16 mouse cellular contexts compared by ENCODE assay signal in genomic region chr11:60709481-60710465, GRCm38 (mm10). TPM values are rescaled to one million over a fixed set of nuclear protein-coding genes. Genes with fewer than 3 reads are reported as not detected.
DNase-seq lines count a peak whose midpoint lies in the region; ATAC-seq and TF ChIP-seq lines count a peak whose summit lies in the region.
"Had no signal": no experiment of that assay in that cellular context is flagged by ENCODE, and none has a peak within 500 bp of the region (broad histone marks: within the 10 kb centered on the region; RNA-seq: fewer than 3 reads in every experiment).

No protein-coding gene starts in this region.

- intact Hi-C loops in gastrocnemius, adult 2 months (cut with DNase I): loop anchor here (2.0 kb wide), 1 partner anchor 17 kb away; the partner anchor contains the start of gene Flii

- WGBS in kidney, postnatal 0 days: 86% methylated on average over 45 of the region's 45 CpGs
- 85% methylated on average over 45 of the region's 45 CpGs for whole genome bisulfite sequencing in kidney, embryonic 16.5 days
- WGBS in lung, postnatal 0 days: 89% methylated on average over 45 of the region's 45 CpGs

- peaks cover 67% of the 10 kb centered on the region for H3K36me3 ChIP-seq in kidney, postnatal 0 days (ENCODE audit: insufficient read depth, low read length)
- H3K36me3 ChIP-seq in kidney, embryonic 16.5 days (ENCODE audit: insufficient read depth, low read length): peaks cover 89% of the 10 kb centered on the region
- peaks cover 48% of the 10 kb centered on the region for H3K36me3 ChIP-seq in lung, postnatal 0 days (ENCODE audit: insufficient read depth, low read length)

- H3K9ac ChIP-seq in kidney, postnatal 0 days (ENCODE audit: low read depth, low read length): no peak overlapping the region
- no peak overlapping the region for H3K9ac ChIP-seq in kidney, embryonic 16.5 days (replicated peaks; ENCODE audit: low read length)
- no peak overlapping the region for H3K9ac ChIP-seq in lung, postnatal 0 days (replicated peaks; ENCODE audit: low read depth)
- H3K9ac ChIP-seq: heart, embryonic 13.5 days; hindbrain, embryonic 12.5 days; liver, embryonic 14.5 days; neural tube, embryonic 15.5 days had no signal

- H3K4me2 ChIP-seq in kidney, postnatal 0 days (ENCODE audit: low read length): no peak overlapping the region
- H3K4me2 ChIP-seq in kidney, embryonic 16.5 days (replicated peaks; ENCODE audit: low read depth, low read length): no peak overlapping the region
- no peak overlapping the region for H3K4me2 ChIP-seq in lung, postnatal 0 days (replicated peaks; ENCODE audit: low read depth, low read length)
- H3K4me2 ChIP-seq: heart, embryonic 13.5 days; hindbrain, embryonic 12.5 days; neural tube, embryonic 15.5 days had no signal

- ATAC-seq in cerebellum, adult (ENCODE audit: insufficient number of reproducible peaks, low FRiP score, low TSS enrichment): no peak
- 0 out of 2 replicates have a peak, but pooled peaks have one; percentile 8 for ATAC-seq in kidney, postnatal 0 days (replicated peaks; ENCODE audit: low FRiP score, low read depth)
- no peak for ATAC-seq in kidney, embryonic 16.5 days (ENCODE audit: low FRiP score, low TSS enrichment)
- ATAC-seq in lung, postnatal 0 days: no peak

- H3K4me3 ChIP-seq in kidney, postnatal 0 days (replicated peaks; ENCODE audit: low read depth, low read length): no peak overlapping the region
- no peak overlapping the region for H3K4me3 ChIP-seq in kidney, embryonic 16.5 days (ENCODE audit: low read length)
- H3K4me3 ChIP-seq in lung, postnatal 0 days (ENCODE audit: low read depth, low read length): no peak overlapping the region
- no peak overlapping the region for H3K4me3 ChIP-seq in gastrocnemius, adult 2 months
- H3K4me3 ChIP-seq: heart, embryonic 13.5 days; hindbrain, embryonic 12.5 days; layer of hippocampus, adult 2 months; neural tube, embryonic 15.5 days had no signal

- no peak overlapping the region for H3K27ac ChIP-seq in kidney, postnatal 0 days
- no peak overlapping the region for H3K27ac ChIP-seq in kidney, embryonic 16.5 days (ENCODE audit: low read length)
- H3K27ac ChIP-seq in lung, postnatal 0 days (ENCODE audit: low read length): no peak overlapping the region
- peak overlapping the region; percentile 96; the same call in 1 of the 2 replicates for H3K27ac ChIP-seq in gastrocnemius, adult 2 months
- H3K27ac ChIP-seq: heart, embryonic 13.5 days; hindbrain, embryonic 12.5 days; layer of hippocampus, adult 2 months; liver, embryonic 14.5 days; neural tube, embryonic 15.5 days had no signal

- DNase-seq in cerebellum, adult 11-12 months: peak; percentile 9
- DNase-seq in kidney, postnatal 0 days (ENCODE audit: low spot score): no peak
- peak; percentile 0 for DNase-seq in lung, postnatal 14 days
- no peak for DNase-seq in lung, postnatal 0 days (ENCODE audit: low spot score)
- DNase-seq in gastrocnemius, adult 2 months: peak; percentile 19
- no peak for DNase-seq in urinary bladder, postnatal 10 days (ENCODE audit: low spot score)
- DNase-seq: adrenal gland, postnatal 36 days; B cell, adult 2 months; retina, postnatal 1 day had no signal

- H3K4me1 ChIP-seq in kidney, postnatal 0 days (replicated peaks; ENCODE audit: insufficient read depth, low read length): no peaks in the 10 kb centered on the region
- H3K4me1 ChIP-seq in kidney, embryonic 16.5 days (ENCODE audit: insufficient read depth, low read length): 0 out of 2 replicates have a peak, but pooled peaks cover 6% of the 10 kb centered on the region
- H3K4me1 ChIP-seq in lung, postnatal 0 days (ENCODE audit: insufficient read depth, low read depth, low read length): peaks cover 6% of the 10 kb centered on the region; the same call in 1 of the 2 replicates
- H3K4me1 ChIP-seq: hindbrain, embryonic 12.5 days had no signal

- no peak for TF ChIP-seq CTCF in kidney, postnatal 0 days (IDR thresholded peaks at IDR 0.05; ENCODE audit: low read depth)
- no peak for TF ChIP-seq CTCF in lung, postnatal 0 days (IDR thresholded peaks at IDR 0.05)
- no peak for TF ChIP-seq CTCF in gastrocnemius, adult 2 months (IDR thresholded peaks at IDR 0.05)

- no peak for TF ChIP-seq EP300 in lung, postnatal 0 days (IDR thresholded peaks at IDR 0.05)

- H3K9me3 ChIP-seq in kidney, postnatal 0 days (replicated peaks; ENCODE audit: low read length): no peaks in the 10 kb centered on the region
- H3K9me3 ChIP-seq in kidney, embryonic 16.5 days (ENCODE audit: low read length): no peaks in the 10 kb centered on the region
- H3K9me3 ChIP-seq in lung, postnatal 0 days (ENCODE audit: low read length): no peaks in the 10 kb centered on the region
- H3K9me3 ChIP-seq: heart, embryonic 13.5 days; hindbrain, embryonic 12.5 days; neural tube, embryonic 15.5 days had no signal

- no peaks in the 10 kb centered on the region for H3K27me3 ChIP-seq in kidney, postnatal 0 days (ENCODE audit: insufficient read depth, low read length)
- H3K27me3 ChIP-seq in kidney, embryonic 16.5 days (ENCODE audit: insufficient read depth, low read length): no peaks in the 10 kb centered on the region
- H3K27me3 ChIP-seq in lung, postnatal 0 days (replicated peaks; ENCODE audit: insufficient read depth, low read length): no peaks in the 10 kb centered on the region
- H3K27me3 ChIP-seq: heart, embryonic 13.5 days; hindbrain, embryonic 12.5 days; neural tube, embryonic 15.5 days had no signal

RNA-seq across cellular contexts. Expression of gene Llgl1, which starts 10.2 kb away (rescaled TPM):
- polyA plus RNA-seq in kidney, postnatal 0 days (2015; fragmentation: Nextera tagmentation; extraction: Ambion mirVana): 26.4 and 31.0 TPM in 2 replicates
- polyA plus RNA-seq in kidney, embryonic 16.5 days (2015; fragmentation: Nextera tagmentation; extraction: Ambion mirVana): 61.7 and 63.6 TPM in 2 replicates
- polyA plus RNA-seq in lung, postnatal 0 days (2015; fragmentation: Nextera tagmentation; extraction: Ambion mirVana): 22.7 and 22.9 TPM in 2 replicates
- 1 to 10 TPM; 9.0 to 9.5 TPM for total RNA-seq in gastrocnemius, adult 2 months (2021)

RNA-seq across cellular contexts. Expression of gene Flii, which starts 17.3 kb away (rescaled TPM):
- polyA plus RNA-seq in kidney, postnatal 0 days (2015; fragmentation: Nextera tagmentation; extraction: Ambion mirVana): 53.4 and 56.8 TPM in 2 replicates
- 93.7 and 94.3 TPM in 2 replicates for polyA plus RNA-seq in kidney, embryonic 16.5 days (2015; fragmentation: Nextera tagmentation; extraction: Ambion mirVana)
- polyA plus RNA-seq in lung, postnatal 0 days (2015; fragmentation: Nextera tagmentation; extraction: Ambion mirVana): 72.4 and 77.3 TPM in 2 replicates
- total RNA-seq in gastrocnemius, adult 2 months (2021): 100 to 1,000 TPM in 1 of 2 experiments, 10 to 100 TPM in 1; 96.1 to 103 TPM

RNA-seq across cellular contexts. Expression of gene Mief2, which starts 18.4 kb away (rescaled TPM):
- 14.1 and 14.5 TPM in 2 replicates for polyA plus RNA-seq in kidney, postnatal 0 days (2015; fragmentation: Nextera tagmentation; extraction: Ambion mirVana)
- polyA plus RNA-seq in kidney, embryonic 16.5 days (2015; fragmentation: Nextera tagmentation; extraction: Ambion mirVana): 16.2 and 17.2 TPM in 2 replicates
- polyA plus RNA-seq in lung, postnatal 0 days (2015; fragmentation: Nextera tagmentation; extraction: Ambion mirVana): 14.5 and 15.2 TPM in 2 replicates
- 10 to 100 TPM; 61.9 to 91.0 TPM for total RNA-seq in gastrocnemius, adult 2 months (2021)

Comparison
In these comparisons a context has a peak if more than half of its experiments do, and no peak if none do; other contexts are left out.
1. DNase-seq: peak in cerebellum, adult 11-12 months (single experiment), lung, postnatal 14 days (single experiment) and gastrocnemius, adult 2 months (single experiment); none in kidney, postnatal 0 days (single experiment), lung, postnatal 0 days (single experiment) and urinary bladder, postnatal 10 days (single experiment).